Mouse (Mus musculus) liver, embryonic 14.5 days (tissue): ENCODE measurements around the gene Ift80. TPM values are rescaled to one million over a fixed set of nuclear protein-coding genes. Genes with fewer than 3 reads are reported as not detected.
"Not testable (repeated sequence)": the region's sequence is repeated elsewhere in the genome, so short reads cannot be mapped to it uniquely, and the experiment has no call there.

ENCODE experiments used
- ATAC-seq: fragments of 200-750 bp; cut with Nextera tagmentation; 2 replicates; pipeline ENCODE4 v1.8.0; 2017; ENCODE audit warnings: moderate number of reproducible peaks, mild to moderate bottlenecking, moderate library complexity; ENCODE audit not compliant: insufficient read depth
- DNase-seq, 3 experiments: peaks; one replicate each; pipeline ENCODE4 v3.0.0-alpha.2; 2012 to 2013; ENCODE audit warnings: low read depth in 3 of 3, low spot score in 3 of 3
- H3K27ac ChIP-seq: fragments of 300-500 bp; sonication (generic); 2 replicates; pipeline ENCODE4 v1.5.1; 2014; ENCODE audit warnings: moderate library complexity, mild to moderate bottlenecking, control low read depth, inconsistent platforms
- H3K27me3 ChIP-seq: fragments of 300-500 bp; sonication (generic); 2 replicates; pipeline ENCODE4 v1.6.1; 2014; ENCODE audit warnings: mild to moderate bottlenecking, low read length, moderate library complexity; ENCODE audit not compliant: control insufficient read depth, insufficient read depth
- H3K36me3 ChIP-seq: fragments of 300-500 bp; sonication (generic); replicated peaks from 2 replicates; pipeline ENCODE4 v1.6.1; 2014; ENCODE audit warnings: low read depth; ENCODE audit not compliant: control insufficient read depth, insufficient read depth
- H3K4me1 ChIP-seq, 2 experiments: fragments of 200-500 bp in 1 of 2; fragments of 300-500 bp in 1 of 2; sonication (generic) in 1 of 2; replicated peaks; 2 replicates each; pipeline ENCODE4 v1.6.1; 2012 to 2014; ENCODE audit warnings: antibody characterized with exemption in 1 of 2, inconsistent platforms in 1 of 2, low read length in 1 of 2; ENCODE audit not compliant: control insufficient read depth in 2 of 2, insufficient read depth in 2 of 2
- H3K4me2 ChIP-seq: fragments of 300-500 bp; sonication (generic); 2 replicates; pipeline ENCODE4 v1.6.1; 2014; ENCODE audit warnings: low read depth, mild to moderate bottlenecking, control low read depth, moderate library complexity
- H3K4me3 ChIP-seq, 2 experiments: fragments of 200-500 bp in 1 of 2; fragments of 300-500 bp in 1 of 2; sonication (generic) in 1 of 2; 2 replicates each; pipeline ENCODE4 v1.5.1; 2012 to 2014; ENCODE audit warnings: low read depth in 2 of 2, low read length in 2 of 2, mild to moderate bottlenecking in 2 of 2, control low read depth in 1 of 2, inconsistent platforms in 1 of 2, moderate library complexity in 1 of 2; ENCODE audit not compliant: insufficient read depth in 1 of 2
- H3K9ac ChIP-seq: fragments of 300-500 bp; sonication (generic); replicated peaks from 2 replicates; pipeline ENCODE4 v1.6.1; 2014; ENCODE audit warnings: mild to moderate bottlenecking, control low read depth, moderate library complexity
- H3K9me3 ChIP-seq: fragments of 300-500 bp; sonication (generic); 2 replicates; pipeline ENCODE4 v1.6.1; 2016; ENCODE audit warnings: low read length, mixed read lengths; ENCODE audit not compliant: control insufficient read depth
- CTCF ChIP-seq: IDR thresholded peaks from 2 replicates; pipeline ENCODE4 v1.5.1; 2016; ENCODE audit warnings: antibody characterized with exemption, low read depth, control low read depth
- EP300 ChIP-seq: IDR thresholded peaks from 2 replicates; pipeline ENCODE4 v1.6.1; 2016; ENCODE audit warnings: antibody characterized with exemption, low read depth
- WGBS: fragments of 180-500 bp; shearing (Covaris S2); extraction: QIAGEN DNeasy Blood & Tissue Kit; methylation state at CpG from one replicate; pipeline ENCODE4 v1.1.7; 2014; ENCODE audit not compliant: insufficient replicate concordance; 5-methylcytosine and 5-hydroxymethylcytosine counted together
- polyA plus RNA-seq, 2 experiments: library from polyadenylated mRNA; depleted of rRNA in 1 of 2; stranded (reverse) in 1 of 2; unstranded in 1 of 2; fragments of >200 nt; fragmentation: Nextera tagmentation in 1 of 2; extraction: Ambion mirVana in 1 of 2; gene quantifications; 2 replicates each; pipeline versions ENCODE4 v1.2.1 to v1.2.3; 2012 to 2014

Ift80 gene
- polyA plus RNA-seq, 2 experiments, result 6.2 to 7.8 TPM

GRCm38 (mm10) chr3:69040105-69040504, 35.7 kb upstream of the Ift80 start:
- Histone ChIP-seq H3K9ac (peak overlapping the region; percentile 69), H3K4me2 (peak overlapping the region; percentile 86), H3K36me3 (peaks cover 72% of the 10 kb centered on the region), H3K9me3 (no peaks in the 10 kb centered on the region), H3K4me3 (peak overlapping the region; percentile 63 to 65), H3K27me3 (no peaks in the 10 kb centered on the region), H3K4me1 (peaks cover 12 to 18% of the 10 kb centered on the region in 2 experiments; a peak in 3 of 4 replicates), H3K27ac (peak overlapping the region; percentile 45)
- 77% methylated on average over 2 of the region's 2 CpGs for WGBS
- TF ChIP-seq EP300 (no peak), CTCF (no peak)
- DNase-seq, result no peak
- ATAC-seq, result no peak

GRCm38 (mm10) chr3:69026133-69026783, 21.9 kb upstream of the Ift80 start:
- ATAC-seq, result no peak
- WGBS, result 76% methylated on average over 1 of the region's 1 CpGs
- Histone ChIP-seq H3K9me3 (no peaks in the 10 kb centered on the region), H3K4me3 (no peak overlapping the region), H3K9ac (no peak overlapping the region), H3K4me1 (no peaks in the 10 kb centered on the region), H3K27me3 (no peaks in the 10 kb centered on the region), H3K27ac (no peak overlapping the region), H3K36me3 (peaks cover 85% of the 10 kb centered on the region), H3K4me2 (no peak overlapping the region)
- TF ChIP-seq CTCF (peak; percentile 26), EP300 (no peak)
- DNase-seq, result no peak

DNA sequence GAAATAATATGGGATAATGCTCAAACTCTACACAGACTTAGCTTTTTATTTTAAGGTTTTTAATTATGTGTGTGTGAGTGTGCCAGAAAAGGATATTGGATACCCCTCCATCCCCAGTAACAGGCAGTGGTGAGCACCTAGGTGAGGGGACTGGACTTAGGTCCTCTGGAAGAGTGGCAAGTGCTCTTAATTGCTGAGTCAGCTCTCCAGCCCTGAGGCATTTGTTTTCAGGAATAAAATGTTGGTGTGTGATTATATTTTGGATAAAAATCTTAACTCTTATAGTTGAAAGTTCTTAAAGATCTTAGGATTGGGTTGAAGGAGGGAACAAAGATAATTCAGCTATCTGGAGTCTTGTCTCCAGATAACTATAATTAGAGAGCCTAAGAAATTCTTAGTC, 16.4 kb upstream of the Ift80 start:
- no peak for DNase-seq
- peaks cover 90% of the 10 kb centered on the region for H3K36me3 ChIP-seq
- no peak overlapping the region for H3K4me2 ChIP-seq

DNA sequence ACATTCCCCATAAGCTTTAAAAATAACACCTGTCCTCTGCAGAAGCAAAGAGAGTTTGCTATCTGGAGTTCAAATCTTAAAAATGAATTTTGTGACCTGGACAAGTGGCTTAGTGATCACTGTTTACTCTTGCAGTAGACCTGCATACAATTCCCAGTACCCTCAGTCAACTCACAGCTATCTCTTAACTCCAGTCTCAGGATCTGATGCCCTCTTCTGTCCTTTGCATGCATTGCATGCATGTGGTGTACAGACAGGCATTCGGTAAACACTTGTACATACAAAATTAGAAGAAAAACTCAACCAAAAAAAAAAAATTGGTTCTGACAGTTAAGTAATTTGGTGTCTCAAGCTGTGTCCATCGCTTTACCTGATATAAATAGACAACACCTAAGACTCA, 15.9 kb upstream of the Ift80 start:
- H3K27me3 ChIP-seq, result no peaks in the 10 kb centered on the region
- DNase-seq (no peak), ATAC-seq (peak; percentile 55; the same call in 1 of the 2 replicates)
- no peak overlapping the region for H3K4me2 ChIP-seq
- H3K4me1 ChIP-seq, result no peaks in the 10 kb centered on the region
- peaks cover 86% of the 10 kb centered on the region for H3K36me3 ChIP-seq
- WGBS, result 86% methylated on average over 2 of the region's 2 CpGs
- no peaks in the 10 kb centered on the region for H3K9me3 ChIP-seq
- H3K9ac ChIP-seq, result no peak overlapping the region
- TF ChIP-seq EP300 (no peak), CTCF (peak; percentile 61)
- no peak overlapping the region for H3K27ac ChIP-seq
- H3K4me3 ChIP-seq, result no peak overlapping the region

More for the DNA sequence above, 16.4 kb upstream of the Ift80 start:
- TF ChIP-seq EP300, result no peak
- TF ChIP-seq CTCF, result no peak
- Histone ChIP-seq H3K27ac (no peak overlapping the region), H3K4me3 (no peak overlapping the region), H3K9ac (no peak overlapping the region), H3K9me3 (no peaks in the 10 kb centered on the region), H3K4me1 (no peaks in the 10 kb centered on the region), H3K27me3 (no peaks in the 10 kb centered on the region)
- ATAC-seq, result no peak

DNA sequence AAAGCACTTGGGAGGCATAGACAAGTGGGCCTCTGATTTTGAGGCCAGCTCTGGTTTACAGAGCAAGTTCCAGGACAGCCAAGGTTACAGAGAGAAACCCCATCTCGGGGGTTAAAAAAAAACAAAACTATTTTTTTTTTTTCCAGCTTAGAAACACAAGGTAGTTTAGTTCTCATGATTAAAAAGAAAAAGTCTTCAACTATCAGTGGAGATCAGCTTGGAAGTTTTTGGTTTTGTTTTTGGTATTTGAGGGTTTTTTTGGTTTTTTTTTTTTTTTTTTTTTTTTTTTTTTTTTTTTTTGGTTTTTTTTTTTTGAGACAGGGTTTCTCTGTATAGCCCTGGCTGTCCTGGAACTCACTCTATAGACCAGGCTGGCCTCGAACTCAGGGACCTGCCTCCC, 14.3 kb upstream of the Ift80 start:
- not testable (repeated sequence) for H3K4me2 ChIP-seq, H3K9me3 ChIP-seq, H3K4me1 ChIP-seq, ATAC-seq, DNase-seq, H3K27me3 ChIP-seq, H3K9ac ChIP-seq, H3K4me3 ChIP-seq, H3K27ac ChIP-seq
- peaks cover 86% of the 10 kb centered on the region for H3K36me3 ChIP-seq
- WGBS, result 96% methylated on average over 2 of the region's 2 CpGs
